Mouse (Mus musculus) ES-Bruce4 (cell line): ENCODE data around the gene Dnttip2. TPM values are rescaled to one million over a fixed set of nuclear protein-coding genes. Genes with fewer than 3 reads are reported as not detected.
"Not testable (repeated sequence)": the region's sequence is repeated elsewhere in the genome, so short reads cannot be mapped to it uniquely, and the experiment has no call there.

ENCODE experiments used
- H3K27ac ChIP-seq: 2 replicates; pipeline ENCODE4 v1.5.1; 2012; ENCODE audit warnings: low read length, inconsistent platforms; ENCODE audit not compliant: insufficient read depth
- H3K27me3 ChIP-seq: 2 replicates; pipeline ENCODE4 v1.6.1; 2012; ENCODE audit warnings: mild to moderate bottlenecking, low read length, inconsistent platforms; ENCODE audit not compliant: control insufficient read depth, poor library complexity, insufficient read depth, severe bottlenecking
- H3K36me3 ChIP-seq: 2 replicates; pipeline ENCODE4 v1.6.1; 2012; ENCODE audit warnings: inconsistent platforms, mild to moderate bottlenecking, low read length, moderate library complexity; ENCODE audit not compliant: control insufficient read depth, poor library complexity, insufficient read depth, severe bottlenecking
- H3K4me1 ChIP-seq: one replicate; pipeline ENCODE4 v1.8.1; 2011; ENCODE audit warnings: low read length; ENCODE audit not compliant: control insufficient read depth, insufficient read depth
- H3K4me3 ChIP-seq: 2 replicates; pipeline ENCODE4 v1.5.1; 2011; ENCODE audit warnings: low read depth, mild to moderate bottlenecking, low read length
- H3K9ac ChIP-seq: 2 replicates; pipeline ENCODE4 v1.6.1; 2012; ENCODE audit warnings: low read depth, mild to moderate bottlenecking, inconsistent platforms; ENCODE audit not compliant: poor library complexity, severe bottlenecking
- H3K9me3 ChIP-seq: replicated peaks from 2 replicates; pipeline ENCODE4 v1.6.1; 2012; ENCODE audit warnings: mild to moderate bottlenecking, low read length, inconsistent platforms; ENCODE audit not compliant: control insufficient read depth, poor library complexity, insufficient read depth, severe bottlenecking
- CTCF ChIP-seq: IDR thresholded peaks from one replicate; pipeline ENCODE4 v1.8.1; 2011; ENCODE audit warnings: low read depth, low read length
- EP300 ChIP-seq: IDR thresholded peaks from 2 replicates; pipeline ENCODE4 v1.6.1; 2011; ENCODE audit warnings: low read depth, low read length; ENCODE audit not compliant: insufficient read depth
- POLR2A ChIP-seq: IDR thresholded peaks from one replicate; pipeline ENCODE4 v1.8.1; 2011; ENCODE audit warnings: low read length; ENCODE audit not compliant: insufficient read depth
- polyA plus RNA-seq: library from polyadenylated mRNA; stranded (reverse); fragments of >200 nt; gene quantifications from 2 replicates; pipeline ENCODE4 v1.2.4, GENCODE M21; 2011; ENCODE audit warnings: low read depth; ENCODE audit not compliant: missing spikeins, insufficient read depth, insufficient read length

The Dnttip2 gene
- polyA plus RNA-seq, 1 experiment = 132 TPM

GRCm38 (mm10) chr3:122287195-122287594, 13.0 kb downstream of the Dnttip2 start:
- TF ChIP-seq CTCF (no peak), EP300 (no peak), POLR2A (no peak)
- H3K4me3 ChIP-seq = no peak overlapping the region
- no peaks in the 10 kb centered on the region for H3K4me1 ChIP-seq

GRCm38 (mm10) chr3:122288613-122289195, 14.5 kb downstream of the Dnttip2 start:
- Histone ChIP-seq H3K4me1 (no peaks in the 10 kb centered on the region), H3K9me3 (no peaks in the 10 kb centered on the region), H3K9ac (no peak overlapping the region), H3K27ac (no peak overlapping the region), H3K27me3 (no peaks in the 10 kb centered on the region), H3K4me3 (no peak overlapping the region), H3K36me3 (peaks cover 14% of the 10 kb centered on the region)
- TF ChIP-seq POLR2A (no peak), EP300 (no peak), CTCF (no peak)

More at GRCm38 (mm10) chr3:122287195-122287594, 13.0 kb downstream of the Dnttip2 start:
- H3K36me3 ChIP-seq = peaks cover 29% of the 10 kb centered on the region
- H3K9me3 ChIP-seq = no peaks in the 10 kb centered on the region
- no peak overlapping the region for H3K9ac ChIP-seq
- no peak overlapping the region for H3K27ac ChIP-seq
- H3K27me3 ChIP-seq = no peaks in the 10 kb centered on the region

- H3K4me3 ChIP-seq, H3K4me1 ChIP-seq, H3K9ac ChIP-seq, H3K27ac ChIP-seq, H3K27me3 ChIP-seq, H3K9me3 ChIP-seq, H3K36me3 ChIP-seq: not testable (repeated sequence)
Measured at GRCm38 (mm10) chr3:122289344-122289743, 15.2 kb downstream of the Dnttip2 start.

- no peak overlapping the region for H3K27ac ChIP-seq
- H3K4me3 ChIP-seq = no peak overlapping the region
- no peaks in the 10 kb centered on the region for H3K4me1 ChIP-seq
- TF ChIP-seq EP300 = no peak
- no peak for TF ChIP-seq CTCF
- TF ChIP-seq POLR2A = no peak
- H3K9ac ChIP-seq = no peak overlapping the region
- no peaks in the 10 kb centered on the region for H3K27me3 ChIP-seq
- no peaks in the 10 kb centered on the region for H3K36me3 ChIP-seq
- no peaks in the 10 kb centered on the region for H3K9me3 ChIP-seq
Measured at GRCm38 (mm10) chr3:122290696-122291095, 16.5 kb downstream of the Dnttip2 start.

- Histone ChIP-seq H3K9ac (no peak overlapping the region), H3K9me3 (no peaks in the 10 kb centered on the region), H3K27me3 (no peaks in the 10 kb centered on the region), H3K4me1 (no peaks in the 10 kb centered on the region), H3K36me3 (no peaks in the 10 kb centered on the region), H3K4me3 (no peak overlapping the region), H3K27ac (no peak overlapping the region)
- TF ChIP-seq EP300 = 0 out of 2 replicates have a peak, but pooled peaks have one; percentile 16
- TF ChIP-seq CTCF = no peak
Measured at GRCm38 (mm10) chr3:122291828-122292227, 17.6 kb downstream of the Dnttip2 start.

- H3K36me3 ChIP-seq = no peaks in the 10 kb centered on the region
- H3K27ac ChIP-seq = no peak overlapping the region
- peak overlapping the region; percentile 95 for H3K4me3 ChIP-seq
- no peaks in the 10 kb centered on the region for H3K9me3 ChIP-seq
- TF ChIP-seq EP300 = peak; percentile 57; the same call in 1 of the 2 replicates
- TF ChIP-seq CTCF = no peak
- H3K27me3 ChIP-seq = no peaks in the 10 kb centered on the region
- H3K9ac ChIP-seq = peak overlapping the region; percentile 99
- H3K4me1 ChIP-seq = no peaks in the 10 kb centered on the region
Measured at GRCm38 (mm10) chr3:122292300-122293222, 18.4 kb downstream of the Dnttip2 start.
